ENCODE assay signal across 16 mouse cellular contexts in the genomic region with DNA sequence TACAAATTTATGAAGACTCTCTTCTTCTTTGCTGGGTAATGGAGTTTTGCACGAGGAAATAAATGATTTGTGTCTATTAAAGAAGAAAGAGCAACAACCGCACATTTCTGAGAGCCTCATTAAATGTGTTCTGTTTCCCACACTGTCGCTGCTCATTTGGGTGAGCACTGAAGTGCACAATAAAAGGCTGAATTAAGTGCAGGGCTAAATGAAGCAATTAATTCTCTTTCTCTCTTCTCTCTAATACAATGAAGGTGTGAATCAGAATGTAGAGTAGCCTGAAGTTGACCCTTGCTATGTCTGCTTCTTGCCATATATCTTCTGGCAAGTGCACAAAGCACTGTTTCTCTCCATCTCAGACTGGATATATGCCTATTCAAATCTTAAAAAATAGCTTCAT.
"Had no signal": no experiment of that assay in that cellular context is flagged by ENCODE, and none has a peak within 500 bp of the region (broad histone marks: within the 10 kb centered on the region; RNA-seq: fewer than 3 reads in every experiment).

No protein-coding gene starts in this region.

- H3K4me1 ChIP-seq: kidney, embryonic 15.5 days; limb, embryonic 15.5 days; liver, embryonic 12.5 days; lung, embryonic 15.5 days; megakaryocyte, embryonic 14.5 days; midbrain, embryonic 12.5 days; stomach, embryonic 15.5 days had no signal

- ATAC-seq: liver, embryonic 12.5 days had no signal

- H3K9me3 ChIP-seq: kidney, embryonic 15.5 days; limb, embryonic 15.5 days; liver, embryonic 12.5 days; lung, embryonic 15.5 days; megakaryocyte, embryonic 14.5 days; midbrain, embryonic 12.5 days; stomach, embryonic 15.5 days had no signal

- H3K9ac ChIP-seq: kidney, embryonic 15.5 days; limb, embryonic 15.5 days; liver, embryonic 12.5 days; lung, embryonic 15.5 days; midbrain, embryonic 12.5 days; stomach, embryonic 15.5 days had no signal

- H3K27me3 ChIP-seq: kidney, embryonic 15.5 days; limb, embryonic 15.5 days; liver, embryonic 12.5 days; lung, embryonic 15.5 days; megakaryocyte, embryonic 14.5 days; midbrain, embryonic 12.5 days; stomach, embryonic 15.5 days had no signal

- H3K36me3 ChIP-seq: kidney, embryonic 15.5 days; limb, embryonic 15.5 days; liver, embryonic 12.5 days; lung, embryonic 15.5 days; midbrain, embryonic 12.5 days; stomach, embryonic 15.5 days had no signal

- H3K4me2 ChIP-seq: kidney, embryonic 15.5 days; limb, embryonic 15.5 days; liver, embryonic 12.5 days; lung, embryonic 15.5 days; midbrain, embryonic 12.5 days; stomach, embryonic 15.5 days had no signal

- H3K27ac ChIP-seq: kidney, embryonic 15.5 days; left cerebral cortex, adult 2 months; limb, embryonic 15.5 days; liver, embryonic 12.5 days; lung, embryonic 15.5 days; macrophage; midbrain, embryonic 12.5 days; stomach, embryonic 15.5 days had no signal

- H3K4me3 ChIP-seq: kidney, embryonic 15.5 days; left cerebral cortex, adult 2 months; limb, embryonic 15.5 days; liver, embryonic 12.5 days; lung, embryonic 15.5 days; megakaryocyte, embryonic 14.5 days; midbrain, embryonic 12.5 days; myocyte; stomach, embryonic 15.5 days had no signal

- DNase-seq: kidney, adult 18-20 months; kidney, postnatal 14 days; lung, postnatal 14 days; right cerebral cortex, postnatal 14 days; thymus, adult 2 months; thymus, postnatal 25 days had no signal
